Mouse (Mus musculus) lung, postnatal 0 days (tissue): ENCODE measurements at regions not wholly inside any gene's neighbourhood (a gene's known extent, or its start where the extent isn't known, plus 50 kb on each side); places are given as distances from the start of the nearest gene placed in this dataset.

ENCODE experiments used
- ATAC-seq: fragments of 200-750 bp; cut with Nextera tagmentation; 2 replicates; pipeline ENCODE4 v1.8.0; 2017; ENCODE audit warnings: moderate library complexity
- DNase-seq: peaks from one replicate; pipeline ENCODE4 v3.0.0-alpha.2; 2016; ENCODE audit warnings: low spot score
- H3K27ac ChIP-seq: fragments of 300-500 bp; sonication (generic); 2 replicates; pipeline ENCODE4 v1.5.1; 2014; ENCODE audit warnings: antibody characterized with exemption, mild to moderate bottlenecking, low read length, mixed read lengths
- H3K27me3 ChIP-seq: fragments of 300-500 bp; sonication (generic); replicated peaks from 2 replicates; pipeline ENCODE4 v1.6.1; 2014; ENCODE audit warnings: low read length, mixed read lengths; ENCODE audit not compliant: insufficient read depth
- H3K36me3 ChIP-seq: fragments of 300-500 bp; sonication (generic); 2 replicates; pipeline ENCODE4 v1.6.1; 2014; ENCODE audit warnings: low read length, mixed read lengths; ENCODE audit not compliant: insufficient read depth
- H3K4me1 ChIP-seq: fragments of 300-500 bp; sonication (generic); 2 replicates; pipeline ENCODE4 v1.6.1; 2014; ENCODE audit warnings: antibody characterized with exemption, low read depth, low read length, mixed read lengths; ENCODE audit not compliant: insufficient read depth
- H3K4me2 ChIP-seq: fragments of 300-500 bp; sonication (generic); replicated peaks from 2 replicates; pipeline ENCODE4 v1.6.1; 2014; ENCODE audit warnings: low read depth, mild to moderate bottlenecking, low read length, moderate library complexity, mixed read lengths
- H3K4me3 ChIP-seq: fragments of 300-500 bp; sonication (generic); 2 replicates; pipeline ENCODE4 v1.5.1; 2014; ENCODE audit warnings: low read depth, low read length
- H3K9ac ChIP-seq: fragments of 300-500 bp; sonication (generic); replicated peaks from 2 replicates; pipeline ENCODE4 v1.6.1; 2014; ENCODE audit warnings: low read depth, mild to moderate bottlenecking
- H3K9me3 ChIP-seq: fragments of 300-500 bp; sonication (generic); 2 replicates; pipeline ENCODE4 v1.6.1; 2016; ENCODE audit warnings: low read length, mixed read lengths
- CTCF ChIP-seq: IDR thresholded peaks from 2 replicates; pipeline ENCODE4 v1.5.1; 2016; ENCODE audit warnings: antibody characterized with exemption, mild to moderate bottlenecking
- EP300 ChIP-seq: IDR thresholded peaks from 2 replicates; pipeline ENCODE4 v1.6.1; 2016; ENCODE audit warnings: antibody characterized with exemption, mild to moderate bottlenecking, control low read depth
- WGBS: fragments of 180-500 bp; shearing (Covaris S2); extraction: QIAGEN DNeasy Blood & Tissue Kit; methylation state at CpG from one replicate; pipeline ENCODE4 v1.1.7; 2014; 5-methylcytosine and 5-hydroxymethylcytosine counted together

DNA sequence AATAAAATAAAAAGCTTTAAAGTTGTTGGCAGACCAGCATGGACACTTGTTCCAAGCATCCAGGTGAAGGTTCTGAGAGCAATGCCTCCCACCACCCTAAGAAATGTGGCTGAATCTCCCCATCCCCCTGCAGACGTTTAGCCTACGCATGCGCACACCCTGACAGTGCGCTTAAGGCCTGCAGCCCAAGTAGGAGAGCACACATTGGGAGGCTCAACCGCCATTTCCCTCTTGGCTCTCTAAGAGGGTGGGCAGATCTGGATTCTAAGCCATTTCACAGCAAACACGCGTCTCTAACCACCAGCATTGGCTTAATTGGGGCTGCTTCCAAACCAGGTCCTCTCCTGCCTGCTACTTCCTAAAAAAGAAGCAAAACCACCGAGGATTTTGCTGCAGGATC lies 106.6 kb downstream of the Barhl2 start:
- Histone ChIP-seq H3K9ac (no peak overlapping the region), H3K27ac (no peak overlapping the region), H3K36me3 (no peaks in the 10 kb centered on the region), H3K4me3 (no peak overlapping the region), H3K4me1 (no peaks in the 10 kb centered on the region), H3K4me2 (no peak overlapping the region), H3K9me3 (no peaks in the 10 kb centered on the region), H3K27me3 (no peaks in the 10 kb centered on the region)
- no peak for ATAC-seq
- WGBS: 78% methylated on average over 8 of the region's 8 CpGs
- no peak for TF ChIP-seq EP300
- no peak for TF ChIP-seq CTCF
- DNase-seq: no peak

DNA sequence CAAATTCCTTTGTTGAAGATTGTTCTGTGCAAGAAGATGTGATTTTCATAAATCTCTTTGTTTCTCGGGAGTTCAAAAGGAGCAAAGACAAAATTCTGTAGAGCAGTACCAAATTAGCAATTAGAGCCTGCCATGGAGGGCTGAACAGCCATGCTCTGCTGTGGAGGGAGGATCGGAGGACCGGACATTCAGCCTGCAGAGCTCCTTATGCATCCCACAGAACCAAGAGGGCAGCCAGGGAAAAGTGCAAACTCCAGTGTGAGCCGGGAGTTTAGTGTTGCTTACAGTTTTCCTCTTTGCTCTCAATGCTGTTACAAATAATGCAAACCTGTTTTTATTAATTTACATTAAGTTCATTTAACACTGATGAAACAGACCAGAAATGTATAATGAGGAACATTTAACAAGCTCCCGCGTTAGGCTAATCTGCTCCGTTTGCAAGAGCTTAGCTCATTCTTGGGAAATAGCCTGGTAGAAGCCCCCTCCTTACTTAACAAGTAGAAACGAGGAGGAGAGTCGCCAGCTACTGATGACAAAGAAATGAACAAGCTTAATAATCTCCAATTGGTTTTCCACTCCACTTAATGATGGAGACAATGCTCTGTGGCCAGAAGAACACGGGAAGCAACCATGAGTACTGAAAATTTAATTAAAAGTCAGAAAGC lies 108.0 kb downstream of the Barhl2 start:
- Histone ChIP-seq H3K4me3 (no peak overlapping the region), H3K4me1 (no peaks in the 10 kb centered on the region), H3K4me2 (no peak overlapping the region), H3K36me3 (no peaks in the 10 kb centered on the region), H3K27me3 (no peaks in the 10 kb centered on the region), H3K27ac (no peak overlapping the region), H3K9ac (no peak overlapping the region), H3K9me3 (no peaks in the 10 kb centered on the region)
- no peak for TF ChIP-seq EP300
- TF ChIP-seq CTCF: no peak
- WGBS: 58% methylated on average over 10 of the region's 10 CpGs
- DNase-seq (no peak), ATAC-seq (no peak)

DNA sequence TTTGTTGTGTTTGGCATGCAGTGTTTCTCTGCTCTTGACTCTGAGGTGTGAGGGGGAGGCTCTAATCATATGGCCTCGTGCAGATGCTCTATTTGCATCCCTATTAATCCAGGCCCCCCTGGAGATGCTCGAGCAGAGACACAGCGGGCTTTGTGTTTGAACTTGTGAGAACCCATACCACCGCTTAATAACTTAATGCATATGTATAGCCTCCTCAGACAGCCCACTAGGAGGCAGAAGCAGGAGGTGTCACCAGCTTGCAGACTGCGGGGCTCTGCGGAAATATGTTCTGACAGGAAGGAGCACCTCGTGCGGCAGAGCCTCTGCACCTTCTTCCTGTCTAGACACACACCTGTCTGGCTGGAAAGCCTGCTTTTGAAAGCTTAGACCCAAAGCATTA lies 113.7 kb downstream of the Barhl2 start:
- Histone ChIP-seq H3K27ac (no peak overlapping the region), H3K36me3 (no peaks in the 10 kb centered on the region), H3K4me1 (no peaks in the 10 kb centered on the region), H3K9ac (no peak overlapping the region), H3K4me2 (no peak overlapping the region), H3K27me3 (no peaks in the 10 kb centered on the region), H3K9me3 (no peaks in the 10 kb centered on the region), H3K4me3 (no peak overlapping the region)
- ATAC-seq (no peak), DNase-seq (no peak)
- 7% methylated on average over 8 of the region's 8 CpGs for WGBS
- TF ChIP-seq EP300 (no peak), CTCF (no peak)

DNA sequence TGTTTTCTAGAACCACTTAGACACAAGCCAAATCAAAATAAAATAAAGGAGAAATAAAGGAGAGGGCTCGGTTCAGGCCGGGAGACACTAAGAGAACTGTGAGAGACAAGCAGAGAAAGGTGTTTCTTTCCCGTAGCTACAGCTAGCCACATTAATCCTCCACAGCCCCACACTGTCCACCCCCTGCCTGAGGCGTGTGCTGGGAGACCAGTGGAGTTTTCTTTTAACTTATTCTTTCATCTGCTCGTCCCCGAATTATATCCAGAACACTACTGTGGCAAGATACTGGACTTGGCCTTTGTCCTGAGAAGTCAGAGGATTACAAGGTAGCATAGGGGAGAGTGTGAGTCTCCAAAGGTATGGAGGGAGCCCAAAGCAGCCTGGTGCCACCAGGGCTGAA lies 114.4 kb downstream of the Barhl2 start:
- no peak for DNase-seq
- no peak for TF ChIP-seq EP300
- no peak for TF ChIP-seq CTCF
- no peak overlapping the region for H3K9ac ChIP-seq
- no peak overlapping the region for H3K4me3 ChIP-seq
- no peak overlapping the region for H3K4me2 ChIP-seq
- no peaks in the 10 kb centered on the region for H3K27me3 ChIP-seq
- H3K4me1 ChIP-seq: no peaks in the 10 kb centered on the region
- ATAC-seq: no peak
- WGBS: 31% methylated on average over 6 of the region's 6 CpGs
- H3K9me3 ChIP-seq: no peaks in the 10 kb centered on the region
- no peaks in the 10 kb centered on the region for H3K36me3 ChIP-seq
- H3K27ac ChIP-seq: no peak overlapping the region

DNA sequence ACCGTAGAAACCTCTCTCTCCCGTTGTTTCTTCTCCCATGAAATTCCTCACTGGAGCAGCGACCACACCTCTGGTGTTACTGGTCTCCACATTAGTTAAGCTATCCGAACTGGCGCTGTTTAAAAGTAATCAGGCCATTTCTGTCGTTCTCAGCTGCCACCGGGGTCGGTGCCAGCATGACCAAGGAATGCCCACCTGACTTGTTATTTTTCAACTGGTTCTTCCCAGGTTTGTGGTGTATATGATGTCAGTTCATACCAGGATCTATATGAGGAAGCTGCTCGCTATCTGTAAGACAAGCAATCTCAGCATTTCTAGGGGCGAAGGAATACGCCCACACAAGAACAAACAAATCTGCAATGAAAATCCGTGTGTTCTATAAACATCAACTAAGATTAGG lies 116.6 kb downstream of the Barhl2 start:
- WGBS: 56% methylated on average over 12 of the region's 12 CpGs
- no peak for TF ChIP-seq CTCF
- no peak for TF ChIP-seq EP300

DNA sequence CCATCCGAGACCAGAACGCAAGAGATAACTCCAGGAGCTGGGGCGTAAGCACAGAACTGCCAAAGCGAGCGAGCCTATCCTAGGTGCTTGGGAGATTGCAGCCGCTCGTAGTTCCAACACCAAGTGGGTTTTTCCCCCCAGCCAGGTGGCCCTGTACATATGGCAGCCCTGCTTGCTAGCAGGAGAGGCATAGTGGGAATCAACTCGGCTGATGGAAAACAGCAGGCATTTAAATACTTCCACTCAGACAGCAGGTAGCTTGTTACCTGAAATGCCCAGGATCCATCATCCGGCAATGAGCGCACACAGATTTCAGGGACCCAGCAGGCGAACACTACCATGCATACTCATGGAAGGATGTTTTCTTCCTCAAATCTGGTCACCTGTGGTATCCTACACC lies 122.3 kb downstream of the Barhl2 start:
- H3K27me3 ChIP-seq: no peaks in the 10 kb centered on the region
- no peaks in the 10 kb centered on the region for H3K9me3 ChIP-seq
- H3K4me1 ChIP-seq: no peaks in the 10 kb centered on the region
- TF ChIP-seq CTCF (no peak), EP300 (no peak)
- no peak for ATAC-seq
- no peak overlapping the region for H3K27ac ChIP-seq
- WGBS: 83% methylated on average over 11 of the region's 11 CpGs
- no peak overlapping the region for H3K4me3 ChIP-seq
- H3K4me2 ChIP-seq: no peak overlapping the region
- DNase-seq: no peak
- H3K36me3 ChIP-seq: no peaks in the 10 kb centered on the region
- no peak overlapping the region for H3K9ac ChIP-seq

More for the DNA sequence above, 116.6 kb downstream of the Barhl2 start:
- no peak overlapping the region for H3K27ac ChIP-seq
- H3K4me3 ChIP-seq: no peak overlapping the region
- no peaks in the 10 kb centered on the region for H3K36me3 ChIP-seq
- DNase-seq (no peak), ATAC-seq (no peak)
- H3K9ac ChIP-seq: no peak overlapping the region
- H3K4me2 ChIP-seq: no peak overlapping the region
- H3K27me3 ChIP-seq: no peaks in the 10 kb centered on the region
- H3K4me1 ChIP-seq: no peaks in the 10 kb centered on the region
- no peaks in the 10 kb centered on the region for H3K9me3 ChIP-seq
